Mouse (Mus musculus): ENCODE data around the gene Selenoi. TPM values are rescaled to one million over a fixed set of nuclear protein-coding genes. Genes with fewer than 3 reads are reported as not detected.

Selenoi gene
- total RNA-seq, 2 experiments from 2014 or later: 38.5 to 48.1 TPM

DNA sequence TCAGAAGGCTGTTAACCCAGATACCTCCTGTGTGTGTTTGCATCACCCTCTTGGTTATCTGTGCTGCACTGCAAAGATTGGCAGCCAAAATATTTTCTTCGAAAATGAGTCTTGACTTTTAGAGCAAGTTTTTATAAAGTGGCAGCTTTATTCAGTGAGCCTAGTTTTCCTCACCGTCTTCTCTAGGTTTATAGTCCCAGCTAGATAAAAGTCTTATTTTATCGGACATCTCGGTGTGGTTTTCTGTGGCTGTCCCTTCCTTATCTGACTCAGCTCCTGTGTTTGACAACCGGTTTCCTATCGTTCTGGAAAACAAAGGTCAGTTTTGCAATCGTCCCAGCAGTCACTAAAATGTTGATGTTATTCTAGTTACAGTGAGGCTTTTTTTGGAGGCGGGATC lies 1.6 kb downstream of the Selenoi start:
- ATAC-seq (replicated peaks; ENCODE audit: poor library complexity, severe bottlenecking): no peak

GRCm38 (mm10) chr5:30235641-30236126 lies 3.3 kb downstream of the Selenoi start:
- ATAC-seq (replicated peaks; ENCODE audit: poor library complexity, severe bottlenecking): no peak

GRCm38 (mm10) chr5:30238533-30238932 lies 6.2 kb downstream of the Selenoi start:
- ATAC-seq (replicated peaks; ENCODE audit: poor library complexity, severe bottlenecking): no peak

DNA sequence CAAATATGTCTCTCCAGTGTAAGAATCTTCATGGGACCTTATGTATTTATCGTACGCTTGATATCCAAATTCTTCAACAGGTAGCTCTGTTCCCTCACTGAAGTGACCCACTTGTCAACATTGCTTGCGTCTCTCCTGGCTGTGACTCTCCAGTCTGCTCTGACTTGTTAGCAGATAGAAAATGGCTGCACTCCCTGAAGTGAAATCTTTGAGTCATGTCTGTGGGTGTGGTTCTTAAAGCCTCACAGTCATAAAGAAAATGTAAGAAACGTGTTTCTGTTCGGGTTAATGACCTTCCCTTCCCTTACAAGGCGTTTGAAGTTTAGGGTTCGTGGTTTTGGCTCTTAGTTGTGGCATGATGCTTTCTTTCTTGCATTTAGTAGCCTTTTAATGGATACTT lies 8.2 kb downstream of the Selenoi start:
- no peak for ATAC-seq (replicated peaks; ENCODE audit: poor library complexity, severe bottlenecking)

GRCm38 (mm10) chr5:30242410-30242809 lies 10.0 kb downstream of the Selenoi start:
- ATAC-seq (replicated peaks; ENCODE audit: poor library complexity, severe bottlenecking): no peak

DNA sequence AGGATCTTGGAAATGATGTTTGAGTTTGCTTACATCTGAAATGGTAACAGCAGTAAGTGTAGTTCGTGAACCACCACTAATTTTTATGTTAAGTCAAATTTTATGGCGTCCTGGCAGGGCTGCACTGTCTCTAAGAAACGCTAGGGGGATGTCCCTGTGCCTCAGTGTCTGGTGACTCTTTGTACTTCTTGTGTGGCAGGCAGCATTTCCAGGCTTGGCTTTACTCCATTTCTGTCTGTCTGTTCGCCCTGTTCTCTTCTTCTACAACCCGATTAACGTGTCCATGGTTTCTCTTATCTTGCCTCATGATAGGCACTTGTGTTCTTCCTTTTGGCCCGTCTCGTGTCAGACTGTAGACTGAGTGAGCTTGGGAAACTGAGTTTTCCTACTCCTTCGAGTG lies 11.4 kb downstream of the Selenoi start:
- no peak; the same call in 1 of the 2 replicates for ATAC-seq (replicated peaks; ENCODE audit: poor library complexity, severe bottlenecking)

- ATAC-seq (replicated peaks; ENCODE audit: poor library complexity, severe bottlenecking): no peak
Measured at GRCm38 (mm10) chr5:30245861-30246416, 13.6 kb downstream of the Selenoi start.

GRCm38 (mm10) chr5:30247666-30248065 lies 15.3 kb downstream of the Selenoi start:
- ATAC-seq (replicated peaks; ENCODE audit: poor library complexity, severe bottlenecking): peak; percentile 46; the same call in 1 of the 2 replicates

GRCm38 (mm10) chr5:30255567-30256354 lies 23.4 kb downstream of the Selenoi start:
- ATAC-seq (replicated peaks; ENCODE audit: poor library complexity, severe bottlenecking): no peak

DNA sequence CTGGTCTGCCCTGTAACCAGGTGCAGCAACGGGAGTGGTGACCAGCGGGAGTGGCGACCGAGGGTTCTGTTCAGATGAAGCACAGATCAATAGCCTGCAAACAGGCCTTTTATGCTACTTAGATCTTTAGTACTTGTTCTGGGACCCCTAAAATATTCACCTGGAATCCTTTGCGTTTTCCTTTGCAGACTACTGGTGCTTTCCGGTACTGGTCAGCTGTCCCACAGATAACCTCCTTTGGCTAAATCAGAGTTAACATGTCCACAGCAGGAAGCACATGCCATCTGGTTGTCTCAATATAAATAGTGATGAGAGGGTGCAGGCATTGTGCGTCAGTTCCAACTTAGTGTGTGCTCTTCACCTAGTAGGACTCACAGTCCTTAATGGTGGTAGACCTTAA lies 26.4 kb downstream of the Selenoi start:
- no peak for ATAC-seq (replicated peaks; ENCODE audit: poor library complexity, severe bottlenecking)

GRCm38 (mm10) chr5:30270571-30271190 lies 38.3 kb downstream of the Selenoi start:
- no peak for ATAC-seq (replicated peaks; ENCODE audit: poor library complexity, severe bottlenecking)

DNA sequence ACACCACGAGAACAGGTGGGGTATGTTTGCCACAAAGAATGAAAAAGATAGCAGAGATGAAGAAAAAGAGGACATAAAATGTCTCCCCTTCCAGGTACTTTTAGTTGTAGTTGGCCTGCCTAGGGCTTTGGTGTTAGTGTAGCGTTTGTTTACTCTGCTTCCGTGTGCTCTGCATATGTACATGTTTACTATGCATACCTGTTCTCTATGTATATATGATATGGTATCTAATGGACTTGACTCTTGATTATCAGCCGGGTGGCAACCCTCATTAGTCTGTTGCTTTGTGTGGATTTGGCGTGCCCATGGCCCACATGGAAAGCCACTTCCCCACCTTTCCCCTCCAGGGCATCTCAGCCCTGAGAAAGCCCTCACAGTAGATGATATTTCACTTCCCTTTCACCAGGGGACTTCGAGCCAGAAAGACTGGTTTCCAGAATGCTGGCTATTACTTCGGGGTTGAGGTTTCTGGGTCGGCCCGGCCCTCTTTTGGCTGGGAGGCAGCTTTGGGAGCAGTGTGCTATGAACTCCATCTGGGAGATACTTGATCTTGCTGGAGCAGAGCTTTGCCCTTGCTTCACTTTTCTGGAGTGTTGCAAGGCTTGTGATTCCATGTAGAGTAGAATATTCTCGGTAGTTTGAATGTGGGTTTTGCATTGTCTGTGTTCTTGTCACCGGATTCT lies 39.4 kb downstream of the Selenoi start:
- no peak for ATAC-seq (replicated peaks; ENCODE audit: poor library complexity, severe bottlenecking)

DNA sequence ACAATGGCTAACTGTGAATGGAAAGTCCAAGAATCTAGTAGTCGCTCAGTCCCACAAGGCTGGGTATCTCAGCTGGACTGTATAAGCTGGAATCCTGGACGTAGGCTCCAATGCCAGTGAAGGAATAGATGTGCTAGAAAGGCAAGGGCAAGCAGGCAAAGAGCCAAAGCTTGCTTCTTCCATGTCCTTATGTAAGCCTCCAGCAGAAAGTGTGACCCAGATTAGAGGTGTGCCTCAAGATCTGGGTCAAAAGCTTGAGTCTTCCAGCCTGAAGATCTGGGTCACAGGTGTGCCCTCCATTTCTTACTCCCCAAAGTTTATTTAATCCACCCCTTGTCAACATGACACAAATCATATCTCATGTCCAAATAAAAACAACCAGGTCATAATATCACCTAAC lies 44.0 kb downstream of the Selenoi start:
- no peak for ATAC-seq (replicated peaks; ENCODE audit: poor library complexity, severe bottlenecking)

GRCm38 (mm10) chr5:30278952-30279351 lies 46.6 kb downstream of the Selenoi start:
- no peak for ATAC-seq (replicated peaks; ENCODE audit: poor library complexity, severe bottlenecking)

DNA sequence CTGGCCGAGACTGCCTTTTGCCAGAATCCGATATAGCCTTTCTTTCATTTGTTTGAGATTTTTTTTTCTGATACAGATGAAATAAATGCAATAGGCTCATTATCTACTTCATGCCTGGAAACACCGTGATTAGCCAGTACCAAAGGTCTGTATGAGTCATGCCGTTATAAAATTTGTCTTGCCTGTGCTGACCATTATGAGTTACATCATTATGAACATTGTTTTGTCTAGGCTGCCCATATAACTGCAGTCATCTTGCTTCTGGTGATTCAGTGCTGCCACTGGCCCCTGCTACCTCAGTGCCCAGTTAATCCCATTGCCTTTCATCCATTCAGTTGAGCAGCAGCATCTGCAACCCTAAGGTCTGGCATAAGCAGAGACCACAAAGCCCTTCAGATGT lies 47.1 kb downstream of the Selenoi start:
- ATAC-seq (replicated peaks; ENCODE audit: poor library complexity, severe bottlenecking): no peak

GRCm38 (mm10) chr5:30280864-30281263 lies 48.5 kb downstream of the Selenoi start:
- no peak for ATAC-seq (replicated peaks; ENCODE audit: poor library complexity, severe bottlenecking)

- no peak for ATAC-seq (replicated peaks; ENCODE audit: poor library complexity, severe bottlenecking)
Measured at GRCm38 (mm10) chr5:30281291-30281732, 48.9 kb downstream of the Selenoi start, which contains the start of gene Drc1. Gene Drc1, plus strand, starts transcription at chr5:30281388.

DNA sequence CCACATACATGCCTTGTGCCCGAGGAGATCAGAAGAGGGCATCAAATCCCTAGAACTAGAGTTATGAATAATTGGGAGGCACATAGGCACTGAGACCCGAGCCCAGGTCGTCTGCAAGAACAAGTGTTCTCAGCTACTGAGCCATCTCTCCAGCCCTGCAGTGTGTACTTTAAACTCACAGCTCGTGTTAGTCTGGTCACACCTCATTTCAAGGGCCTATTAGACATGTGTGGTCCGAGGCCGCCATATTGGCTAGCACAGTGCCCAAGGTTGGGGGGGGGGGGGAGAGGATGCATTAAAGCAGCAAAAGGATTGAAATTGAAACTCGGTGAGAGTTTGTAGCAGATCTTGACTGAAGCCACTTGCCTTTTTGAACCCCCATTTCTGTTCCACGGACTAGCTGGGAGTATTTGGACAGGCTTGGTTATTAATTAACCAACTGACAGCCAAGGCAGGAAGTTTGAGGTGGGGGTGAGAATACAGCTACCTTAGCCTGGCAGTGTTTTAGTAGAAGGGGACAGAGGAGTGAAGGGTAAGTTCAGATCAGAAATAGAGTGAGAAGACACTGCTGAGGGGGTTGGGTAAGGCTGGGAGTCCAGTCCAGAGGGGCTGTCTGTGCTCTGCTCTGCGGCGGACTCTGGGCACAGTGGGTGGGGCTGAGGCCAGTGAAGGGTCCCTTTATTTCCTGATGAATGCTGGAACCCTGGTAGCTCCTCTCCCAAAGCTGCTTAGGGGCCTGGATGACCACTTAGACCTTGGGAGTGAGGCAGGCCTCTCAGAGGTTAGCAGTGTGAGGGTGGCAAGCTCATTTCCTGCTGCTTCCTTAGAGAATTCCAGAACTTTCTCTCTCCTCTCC lies 53.8 kb downstream of the Selenoi start:
- ATAC-seq (replicated peaks; ENCODE audit: poor library complexity, severe bottlenecking): no peak

DNA sequence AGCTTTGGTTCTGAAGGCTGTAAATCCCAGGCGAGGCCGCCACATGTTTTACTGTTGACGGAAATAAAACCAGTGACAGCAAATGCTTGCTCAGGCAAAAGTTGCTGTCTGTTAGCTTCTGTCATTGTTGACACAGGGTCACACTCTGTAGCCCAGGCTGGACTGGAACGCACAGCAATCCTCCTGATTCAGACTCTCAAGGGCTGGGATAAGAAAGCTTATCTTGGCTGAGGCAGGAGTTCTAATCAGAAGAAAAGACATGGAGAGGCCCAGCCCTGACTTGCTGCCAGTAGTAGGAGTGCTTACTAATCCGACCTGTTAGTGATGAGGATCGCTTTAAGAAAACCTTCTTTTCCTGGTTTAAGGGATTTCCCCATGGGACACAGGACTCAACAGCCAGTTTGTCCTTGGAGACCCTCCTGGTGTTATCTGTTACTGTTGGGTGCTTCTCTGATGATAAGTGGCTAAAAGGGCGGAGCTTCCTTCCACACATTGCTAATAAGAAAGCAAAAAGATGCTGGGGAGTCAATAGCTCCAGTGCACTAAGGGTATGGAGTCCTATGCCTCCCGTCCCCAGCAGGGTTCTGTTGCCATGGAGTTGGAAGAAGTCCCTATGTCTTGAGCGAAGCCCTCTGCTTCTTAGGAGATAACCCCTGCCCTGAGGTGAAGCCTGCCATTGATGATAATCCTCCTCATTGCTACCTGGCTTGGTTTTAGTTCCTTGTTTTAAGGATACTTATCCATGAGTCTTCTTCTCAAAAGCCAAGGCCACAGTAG lies 54.9 kb downstream of the Selenoi start:
- ATAC-seq (replicated peaks; ENCODE audit: poor library complexity, severe bottlenecking): no peak

Data from granulocyte monocyte progenitor cell, adult 5-6 weeks (primary cell).